Mouse (Mus musculus): ENCODE measurements at regions not wholly inside any gene's neighbourhood (a gene's known extent, or its start where the extent isn't known, plus 50 kb on each side); places are given as distances from the start of the nearest gene placed in this dataset.

DNA sequence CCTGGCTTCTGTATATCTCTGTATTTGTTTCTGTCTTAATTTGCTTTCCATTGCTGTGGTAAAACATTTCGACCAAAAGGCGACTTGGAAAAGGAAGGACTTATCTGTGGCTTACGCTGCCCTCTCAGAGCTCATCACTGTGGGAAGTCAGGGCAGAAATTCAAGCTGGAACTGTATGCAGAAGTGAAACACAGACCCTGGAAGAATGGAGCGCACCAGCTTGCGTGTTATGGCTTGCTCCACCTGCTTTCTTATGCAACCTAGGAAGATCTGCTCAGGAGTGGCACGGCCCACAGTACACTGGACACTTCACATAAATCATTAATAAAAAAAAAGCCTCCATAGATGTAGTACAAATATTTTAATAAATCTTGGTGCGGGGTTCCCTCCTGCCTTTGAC lies 630.0 kb upstream of the Gm19410 start:
- no peak overlapping the region for H3K4me3 ChIP-seq (ENCODE audit: control insufficient read depth in 1 of 2, insufficient read depth in 1 of 2, low read depth in 2 of 2, low read length in 2 of 2)
- TF ChIP-seq MYB (IDR thresholded peaks at IDR 0.05; ENCODE audit: low read depth, low read length) = no peak
- TF ChIP-seq TCF12 (IDR thresholded peaks at IDR 0.05; ENCODE audit: low read depth, low read length) = no peak
- no peak for TF ChIP-seq CHD1 (IDR thresholded peaks at IDR 0.05; ENCODE audit: low read depth, low read length)
- no peak for TF ChIP-seq HCFC1 (IDR thresholded peaks at IDR 0.05; ENCODE audit: low read depth, low read length)
- TF ChIP-seq TBP (IDR thresholded peaks at IDR 0.05; ENCODE audit: low read depth, low read length) = no peak
- no peak for TF ChIP-seq MAFK (IDR thresholded peaks at IDR 0.05; ENCODE audit: borderline replicate concordance, low read depth, low read length)
- TF ChIP-seq USF2 (IDR thresholded peaks at IDR 0.05; ENCODE audit: borderline replicate concordance in 1 of 2, insufficient read depth in 1 of 2, low read depth in 1 of 2, low read length in 2 of 2) = no peak
- TF ChIP-seq POLR2A (IDR thresholded peaks at IDR 0.05; ENCODE audit: control insufficient read depth in 1 of 2, insufficient read depth in 1 of 2, low read depth in 1 of 2, low read length in 2 of 2, poor library complexity in 1 of 2) = no peak
- TF ChIP-seq SMC3 (IDR thresholded peaks at IDR 0.05; ENCODE audit: low read depth, low read length) = no peak
- TF ChIP-seq ELF1 (IDR thresholded peaks at IDR 0.05; ENCODE audit: low read depth, low read length) = no peak
- no peak for TF ChIP-seq MYC (IDR thresholded peaks at IDR 0.05; ENCODE audit: low read depth, low read length)
- TF ChIP-seq E2F4 (IDR thresholded peaks at IDR 0.05; ENCODE audit: borderline replicate concordance, low read depth, low read length) = no peak
- TF ChIP-seq MAX (IDR thresholded peaks at IDR 0.05; ENCODE audit: low read length) = no peak
- no peak for TF ChIP-seq NELFE (IDR thresholded peaks at IDR 0.05; ENCODE audit: low read depth, low read length)
- TF ChIP-seq USF1 (IDR thresholded peaks at IDR 0.05; ENCODE audit: low read depth, low read length) = no peak
- no peak for TF ChIP-seq RCOR1 (IDR thresholded peaks at IDR 0.05; ENCODE audit: low read depth, low read length)
- no peak for TF ChIP-seq BHLHE40 (IDR thresholded peaks at IDR 0.05; ENCODE audit: borderline replicate concordance, low read depth, low read length)
- no peaks in the 10 kb centered on the region for H3K27me3 ChIP-seq (ENCODE audit: control insufficient read depth in 1 of 2, insufficient read depth in 2 of 2, low read length in 2 of 2)
- H3K4me1 ChIP-seq (ENCODE audit: control insufficient read depth in 1 of 2, insufficient read depth in 2 of 2, low read length in 2 of 2) = no peaks in the 10 kb centered on the region
- DNase-seq (ENCODE audit: low read depth, low spot score) = no peak
- no peaks in the 10 kb centered on the region for H3K36me3 ChIP-seq (ENCODE audit: control insufficient read depth in 1 of 2, insufficient read depth in 2 of 2, low read length in 2 of 2)
- H3K79me2 ChIP-seq (ENCODE audit: control insufficient read depth, insufficient read depth, low read length, poor library complexity) = no peaks in the 10 kb centered on the region
- no peak overlapping the region for H3K9ac ChIP-seq (ENCODE audit: control insufficient read depth, low read depth, low read length, poor library complexity, severe bottlenecking)
- H3K9me3 ChIP-seq (replicated peaks; ENCODE audit: insufficient read depth, low read length) = no peaks in the 10 kb centered on the region
- H3K27ac ChIP-seq (ENCODE audit: control insufficient read depth, low read depth, low read length) = no peak overlapping the region

- H3K9ac ChIP-seq (ENCODE audit: control insufficient read depth, low read depth, low read length, poor library complexity, severe bottlenecking) = no peak overlapping the region
- H3K27me3 ChIP-seq (ENCODE audit: control insufficient read depth in 1 of 2, insufficient read depth in 2 of 2, low read length in 2 of 2) = no peaks in the 10 kb centered on the region
- TF ChIP-seq ETS1 (IDR thresholded peaks at IDR 0.05; ENCODE audit: low read depth, low read length) = no peak
- TF ChIP-seq MYB (IDR thresholded peaks at IDR 0.05; ENCODE audit: low read depth, low read length) = no peak
- no peak for TF ChIP-seq USF1 (IDR thresholded peaks at IDR 0.05; ENCODE audit: low read depth, low read length)
- TF ChIP-seq ZC3H11A (IDR thresholded peaks at IDR 0.05; ENCODE audit: low read depth, low read length) = no peak
- TF ChIP-seq ELF1 (IDR thresholded peaks at IDR 0.05; ENCODE audit: low read depth, low read length) = no peak
- TF ChIP-seq EP300 (IDR thresholded peaks at IDR 0.05; ENCODE audit: low read depth in 1 of 2, low read length in 2 of 2) = no peak
- TF ChIP-seq CHD1 (IDR thresholded peaks at IDR 0.05; ENCODE audit: low read depth, low read length) = no peak
- TF ChIP-seq POLR2AphosphoS2 (IDR thresholded peaks at IDR 0.05; ENCODE audit: low read length) = no peak
- TF ChIP-seq MXI1 (IDR thresholded peaks at IDR 0.05; ENCODE audit: low read depth, low read length) = no peak
- TF ChIP-seq TCF12 (IDR thresholded peaks at IDR 0.05; ENCODE audit: low read depth, low read length) = no peak
- no peak for TF ChIP-seq ZKSCAN1 (IDR thresholded peaks at IDR 0.05; ENCODE audit: low read depth, low read length)
- TF ChIP-seq USF2 (IDR thresholded peaks at IDR 0.05; ENCODE audit: borderline replicate concordance in 1 of 2, insufficient read depth in 1 of 2, low read depth in 1 of 2, low read length in 2 of 2) = no peak
- no peak for TF ChIP-seq UBTF (IDR thresholded peaks at IDR 0.05; ENCODE audit: borderline replicate concordance, insufficient read depth, low read depth, low read length)
- TF ChIP-seq CHD2 (IDR thresholded peaks at IDR 0.05; ENCODE audit: low read length) = no peak
- no peaks in the 10 kb centered on the region for H3K9me3 ChIP-seq (replicated peaks; ENCODE audit: insufficient read depth, low read length)
- H3K79me2 ChIP-seq (ENCODE audit: control insufficient read depth, insufficient read depth, low read length, poor library complexity) = no peaks in the 10 kb centered on the region
- no peak for DNase-seq (ENCODE audit: low read depth, low spot score)
- H3K27ac ChIP-seq (ENCODE audit: control insufficient read depth, low read depth, low read length) = no peak overlapping the region
- no peaks in the 10 kb centered on the region for H3K36me3 ChIP-seq (ENCODE audit: control insufficient read depth in 1 of 2, insufficient read depth in 2 of 2, low read length in 2 of 2)
- H3K4me1 ChIP-seq (ENCODE audit: control insufficient read depth in 1 of 2, insufficient read depth in 2 of 2, low read length in 2 of 2) = no peaks in the 10 kb centered on the region
- no peak overlapping the region for H3K4me3 ChIP-seq (ENCODE audit: control insufficient read depth in 1 of 2, insufficient read depth in 1 of 2, low read depth in 2 of 2, low read length in 2 of 2)
These were observed 628.9 kb upstream of the Gm19410 start for GRCm38 (mm10) chr8:35136643-35137042.
